Mouse (Mus musculus): ENCODE results near the gene Sctr. TPM values are rescaled to one million over a fixed set of nuclear protein-coding genes. Genes with fewer than 3 reads are reported as not detected.

Gene Sctr
- total RNA-seq, 2 experiments from 2014 or later = 3.2 to 3.7 TPM

GRCm38 (mm10) chr1:120094920-120095319 lies 88.2 kb downstream of the Sctr start:
- intact Hi-C loops (cut with DNase I) = no loop called here
- no peak for DNase-seq

- DNase-seq = peak in 1 of 2 experiments; percentile 68
Observed at GRCm38 (mm10) chr1:120098327-120098726, 91.6 kb downstream of the Sctr start.

GRCm38 (mm10) chr1:120099483-120099882 lies 92.8 kb downstream of the Sctr start:
- intact Hi-C loops (cut with DNase I) = loop anchor here (2.0 kb wide), 1 partner anchor 53 kb away; no protein-coding TSS in a partner anchor
- no peak for DNase-seq

More at GRCm38 (mm10) chr1:120098327-120098726, 91.6 kb downstream of the Sctr start:
- intact Hi-C loops (cut with DNase I) = loop anchor here (2.0 kb wide), 1 partner anchor 54 kb away; no protein-coding TSS in a partner anchor

- intact Hi-C loops (cut with DNase I) = loop anchor here (2.0 kb wide), 1 partner anchor 46 kb away; no protein-coding TSS in a partner anchor
- no peak for DNase-seq
Observed at GRCm38 (mm10) chr1:120100456-120101226, 93.9 kb downstream of the Sctr start.

- intact Hi-C loops (cut with DNase I) = loop anchor here (2.0 kb wide), 1 partner anchor 46 kb away; no protein-coding TSS in a partner anchor
- DNase-seq = no peak
Observed at GRCm38 (mm10) chr1:120101227-120101609, 94.5 kb downstream of the Sctr start.

- intact Hi-C loops (cut with DNase I) = no loop called here
- no peak for DNase-seq
Observed at GRCm38 (mm10) chr1:120105556-120105959, 98.9 kb downstream of the Sctr start.

GRCm38 (mm10) chr1:120109741-120110432 lies 103.2 kb downstream of the Sctr start:
- DNase-seq = no peak
- intact Hi-C loops (cut with DNase I) = no loop called here

- intact Hi-C loops (cut with DNase I) = no loop called here
- no peak for DNase-seq
Observed at GRCm38 (mm10) chr1:120111766-120112165, 105.1 kb downstream of the Sctr start.

GRCm38 (mm10) chr1:120112251-120113187 lies 105.8 kb downstream of the Sctr start:
- intact Hi-C loops (cut with DNase I) = no loop called here
- DNase-seq = no peak

Other genes starting within 250 kb of the Sctr start
- 10 to 100 TPM; 20.8 to 28.5 TPM for gene Ptpn4, start 169.3 kb upstream of the Sctr start, total RNA-seq (2021)
- 1 to 10 TPM; 5.4 to 6.0 TPM for gene Tmem177, start 93.7 kb upstream of the Sctr start, total RNA-seq (2021)
- not detected for gene Cfap221, start 9.7 kb upstream of the Sctr start, total RNA-seq (2021)
- gene Tmem37, start 67.2 kb downstream of the Sctr start, total RNA-seq (2021) = 10 to 100 TPM in 1 of 2 experiments, 1 to 10 TPM in 1; 8.5 to 13.7 TPM
- 100 to 1,000 TPM; 143 to 145 TPM for gene Dbi, start 114.2 kb downstream of the Sctr start, total RNA-seq (2021)
- 1 to 10 TPM; 3.2 to 4.8 TPM for gene 3110009E18Rik, start 114.3 kb downstream of the Sctr start, total RNA-seq (2021)

Data from gastrocnemius, postnatal 36 days (tissue).